Mouse (Mus musculus) ZHBTc4 (cell line): ENCODE data around the gene Phgr1.

Experiments used
- DNase-seq: peaks from one replicate; pipeline ENCODE4 v3.0.0-alpha.2; 2011; ENCODE audit warnings: low read depth, low spot score

Phgr1 gene

DNA sequence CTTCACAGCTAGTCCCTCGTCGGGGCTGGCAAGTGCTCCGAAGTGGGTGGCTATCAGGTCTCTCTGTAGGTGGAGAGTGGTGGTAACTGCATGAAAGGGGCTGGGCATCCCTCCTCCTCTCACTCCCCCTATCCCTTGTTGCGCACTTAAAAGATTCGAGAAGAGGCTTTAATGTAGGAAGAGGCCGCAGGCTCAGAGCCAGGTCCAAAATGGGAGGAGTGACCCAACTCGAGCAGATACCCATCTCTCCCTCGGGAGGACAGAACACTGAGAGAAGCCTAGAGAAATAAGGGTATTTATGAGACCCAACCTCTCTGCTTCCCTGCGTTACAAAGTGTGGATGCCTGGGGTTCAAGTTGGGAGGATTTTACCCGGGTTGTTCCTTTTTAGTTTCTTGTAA, 6.5 kb downstream of the Phgr1 start:
- no peak for DNase-seq

DNA sequence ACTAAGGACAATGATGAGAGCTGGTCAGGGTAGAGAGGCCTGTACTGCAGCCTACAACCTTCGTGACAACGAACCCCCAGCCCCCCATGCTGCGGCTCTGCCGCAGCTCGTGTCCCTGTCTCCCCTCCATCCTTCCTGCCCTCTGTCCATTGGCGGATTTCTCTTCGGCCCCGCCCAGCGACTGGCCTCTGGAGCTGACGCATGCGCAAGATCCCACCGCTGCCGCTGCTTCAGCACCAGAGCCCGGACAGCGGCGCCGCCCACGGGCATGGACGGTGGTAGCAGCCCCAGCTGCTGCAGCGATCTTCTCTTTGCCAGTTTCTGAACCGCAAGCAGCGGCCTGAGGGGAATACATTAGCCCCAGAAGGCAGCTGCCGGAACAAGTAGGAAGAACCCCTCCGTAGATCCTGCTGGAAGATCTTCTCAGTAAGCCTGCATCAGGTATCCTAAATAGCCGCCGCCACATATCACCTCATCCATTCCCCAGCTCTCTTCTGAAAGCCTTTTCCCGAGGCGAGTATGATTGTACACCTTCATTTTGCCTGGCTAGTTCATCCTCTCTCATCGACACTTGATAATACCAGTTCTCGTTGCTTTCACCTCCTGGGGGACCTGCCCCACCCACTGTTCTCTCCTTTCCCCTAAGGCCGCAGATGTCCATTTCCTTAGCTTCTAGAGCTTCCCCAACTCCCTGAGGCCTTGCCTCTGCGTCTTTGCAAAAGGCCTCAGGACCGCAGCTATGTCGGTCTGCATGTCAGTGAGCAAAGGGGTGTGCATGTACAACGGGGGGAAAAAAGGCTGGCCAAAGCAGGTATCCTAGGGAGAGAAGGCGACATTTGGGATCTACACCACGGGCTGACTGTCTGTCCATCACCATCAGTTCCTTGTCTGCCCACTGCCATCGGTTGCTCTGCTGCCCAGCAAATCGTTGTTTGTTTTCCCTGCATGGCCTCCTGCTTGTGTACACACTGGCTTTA, 7.2 kb downstream of the Phgr1 start, which contains the start of gene Disp2:
Gene Disp2 (plus strand): TSS at position 216 of the 977 bp plus-strand sequence.
- DNase-seq, result peak; percentile 91

DNA sequence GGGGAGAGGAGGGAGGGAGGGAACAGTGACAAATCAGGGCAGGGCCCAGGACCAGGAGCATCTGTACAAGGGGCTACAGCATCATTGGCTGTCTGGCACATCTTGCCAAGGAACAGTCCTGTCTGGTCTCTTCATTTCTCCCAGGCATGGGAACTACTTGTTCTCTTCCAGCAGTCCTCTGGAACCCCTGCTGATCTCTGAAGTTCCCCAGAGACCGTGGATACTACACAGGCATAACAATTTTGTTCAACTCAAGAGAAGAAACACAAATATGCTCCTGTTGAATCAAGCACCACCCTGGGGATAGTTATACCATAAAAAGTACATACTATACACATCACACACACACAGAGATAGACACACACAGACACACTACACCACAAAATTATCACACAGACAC, 8.5 kb downstream of the Phgr1 start:
- DNase-seq, result no peak

DNA sequence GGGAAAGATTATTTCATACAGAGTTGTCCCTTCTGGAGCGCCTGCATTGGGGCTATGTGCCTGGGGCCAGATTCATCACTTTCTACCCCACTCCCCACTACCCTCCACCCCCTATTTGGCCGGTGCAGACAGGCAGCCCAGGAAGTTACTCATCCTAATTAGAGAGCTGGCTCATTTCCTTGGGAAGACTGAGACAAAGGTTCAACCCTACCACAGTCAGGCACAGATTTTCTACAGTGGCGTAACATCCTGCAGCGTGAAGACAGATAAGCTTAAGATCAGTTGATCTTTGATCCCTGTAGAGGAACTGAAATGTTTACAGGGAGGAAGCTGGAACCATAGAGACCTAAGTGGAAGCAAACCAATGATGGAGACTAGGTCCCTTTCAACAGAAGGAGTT, 9.7 kb downstream of the Phgr1 start:
- no peak for DNase-seq

DNA sequence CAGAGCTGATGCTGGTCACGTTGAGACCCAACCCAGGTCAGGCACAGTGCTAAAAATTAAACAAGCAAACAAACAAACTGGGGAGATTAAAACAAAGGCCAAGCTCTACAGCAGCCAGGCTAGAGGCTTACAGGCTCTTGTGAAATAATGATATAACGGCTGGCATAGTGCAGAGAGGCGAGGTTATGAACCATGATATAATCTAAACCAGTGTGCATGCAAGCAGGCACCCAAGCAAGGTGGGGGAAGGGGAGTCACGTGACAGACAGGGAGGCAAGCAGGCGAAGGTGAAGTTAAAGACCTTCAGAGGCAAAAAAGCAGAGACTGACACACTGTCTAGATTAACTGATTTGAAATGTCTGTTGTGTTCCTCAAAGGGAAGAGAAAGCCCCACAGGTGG, 10.5 kb downstream of the Phgr1 start:
- DNase-seq, result no peak

DNA sequence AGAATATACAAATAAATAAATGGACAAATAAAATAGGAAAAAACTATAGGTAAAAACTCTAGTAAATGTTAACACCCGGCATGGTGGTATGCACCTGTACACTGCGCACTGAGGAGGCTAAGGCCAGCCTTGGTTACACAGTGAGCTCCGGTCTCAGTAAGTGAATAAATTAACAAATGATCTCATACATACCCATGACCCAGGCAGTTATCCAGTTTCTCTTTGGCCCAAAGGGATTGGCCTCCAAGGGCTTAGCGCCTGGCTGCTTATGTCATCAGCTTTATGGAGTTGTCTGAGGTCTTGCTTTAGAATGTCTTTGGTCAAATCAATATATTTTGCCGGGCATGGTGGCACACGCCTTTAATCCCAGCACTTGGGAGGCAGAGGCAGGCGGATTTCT, 11.1 kb downstream of the Phgr1 start:
- DNase-seq, result no peak

DNA sequence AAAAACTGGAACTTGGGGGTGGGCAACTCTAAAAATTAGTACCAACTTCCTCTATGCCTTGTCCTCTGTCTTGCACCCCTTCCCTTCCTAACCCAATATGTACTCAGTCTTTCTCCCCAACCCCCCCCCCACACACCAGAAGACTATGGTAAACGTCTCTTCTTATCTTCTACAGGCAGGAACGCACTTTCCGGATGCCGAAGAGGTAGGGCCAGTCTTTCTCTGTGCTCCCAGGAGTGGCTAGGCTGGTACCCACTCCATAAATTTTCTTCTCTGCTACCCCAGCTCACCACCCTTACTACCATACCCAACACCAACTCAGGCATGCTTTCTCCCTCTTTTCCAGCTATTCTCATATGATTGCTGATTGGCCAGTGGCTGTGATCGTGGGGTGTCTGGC, 14.0 kb downstream of the Phgr1 start:
- no peak for DNase-seq

DNA sequence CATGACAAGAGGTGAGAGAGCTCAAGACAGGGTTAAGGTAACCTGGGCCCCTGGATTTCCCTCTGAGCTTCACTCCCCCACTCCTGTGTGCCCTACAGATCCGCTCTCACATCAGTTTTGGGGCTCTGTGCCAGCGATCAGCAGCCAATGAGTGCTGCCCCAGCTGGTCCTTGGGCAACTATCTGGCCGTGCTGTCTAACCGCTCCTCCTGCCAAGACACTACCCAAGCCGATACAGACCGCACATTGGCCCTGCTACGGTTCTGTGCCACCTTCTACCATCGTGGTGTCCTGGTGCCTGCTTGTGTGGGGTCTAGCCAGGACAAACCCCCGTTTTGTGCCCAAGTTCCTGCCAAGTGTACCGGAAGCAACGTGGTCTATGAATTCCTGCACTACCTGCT, 16.9 kb downstream of the Phgr1 start:
- DNase-seq, result no peak

DNA sequence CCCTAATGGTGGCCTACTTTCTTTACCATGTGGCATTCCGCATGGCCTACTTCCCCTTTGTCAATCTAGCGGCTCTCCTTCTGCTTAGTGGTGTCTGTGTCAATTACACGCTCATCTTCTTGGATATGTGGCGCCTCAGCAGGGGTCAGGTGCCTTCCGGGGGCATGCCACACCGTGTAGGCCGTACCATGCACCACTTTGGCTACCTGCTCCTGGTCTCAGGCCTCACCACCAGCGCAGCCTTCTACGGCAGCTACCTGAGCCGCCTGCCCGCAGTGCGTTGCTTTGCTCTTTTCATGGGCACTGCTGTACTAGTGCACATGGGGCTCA, 17.6 kb downstream of the Phgr1 start:
- DNase-seq, result no peak

DNA sequence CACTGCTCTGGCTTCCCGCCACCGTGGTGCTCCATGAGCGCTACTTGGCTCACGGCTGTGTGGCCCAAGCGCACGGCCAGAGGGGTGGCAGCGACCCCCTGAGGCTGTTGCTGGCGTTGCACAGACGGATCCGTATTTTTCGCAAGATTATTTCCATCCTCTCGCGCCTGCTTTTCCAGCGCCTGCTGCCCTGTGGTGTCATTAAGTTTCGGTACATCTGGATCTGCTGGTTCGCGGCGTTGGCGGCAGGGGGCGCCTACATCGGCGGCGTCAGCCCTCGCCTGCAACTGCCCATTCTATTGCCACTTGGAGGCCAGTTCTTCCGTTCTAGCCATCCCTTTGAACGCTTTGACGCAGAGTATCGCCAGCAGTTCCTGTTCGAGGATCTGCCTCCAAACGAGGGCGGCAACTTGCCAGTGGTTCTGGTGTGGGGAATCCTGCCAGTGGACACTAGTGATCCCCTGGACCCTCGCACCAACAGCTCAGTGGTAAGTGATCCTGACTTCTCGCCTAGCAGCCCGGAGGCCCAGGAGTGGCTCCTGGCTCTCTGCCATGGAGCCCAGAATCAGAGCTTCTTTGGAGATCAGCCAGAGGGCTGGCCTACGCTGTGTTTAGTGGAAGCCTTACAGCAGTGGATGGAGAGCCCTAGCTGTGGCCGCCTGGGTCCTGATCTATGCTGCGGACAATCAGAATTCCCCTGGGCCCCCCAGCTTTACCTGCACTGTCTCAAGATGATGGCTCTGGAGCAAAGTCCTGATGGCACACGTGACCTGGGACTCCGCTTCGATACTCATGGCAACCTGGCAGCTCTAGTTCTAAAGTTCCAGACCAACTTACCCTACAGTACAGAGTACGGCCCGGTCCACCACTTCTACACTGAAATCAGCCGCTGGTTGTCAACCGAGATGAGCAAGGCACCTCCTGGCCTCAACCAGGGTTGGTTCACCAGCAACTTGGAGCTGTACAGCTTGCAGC, 18.3 kb downstream of the Phgr1 start:
- DNase-seq, result peak; percentile 94

DNA sequence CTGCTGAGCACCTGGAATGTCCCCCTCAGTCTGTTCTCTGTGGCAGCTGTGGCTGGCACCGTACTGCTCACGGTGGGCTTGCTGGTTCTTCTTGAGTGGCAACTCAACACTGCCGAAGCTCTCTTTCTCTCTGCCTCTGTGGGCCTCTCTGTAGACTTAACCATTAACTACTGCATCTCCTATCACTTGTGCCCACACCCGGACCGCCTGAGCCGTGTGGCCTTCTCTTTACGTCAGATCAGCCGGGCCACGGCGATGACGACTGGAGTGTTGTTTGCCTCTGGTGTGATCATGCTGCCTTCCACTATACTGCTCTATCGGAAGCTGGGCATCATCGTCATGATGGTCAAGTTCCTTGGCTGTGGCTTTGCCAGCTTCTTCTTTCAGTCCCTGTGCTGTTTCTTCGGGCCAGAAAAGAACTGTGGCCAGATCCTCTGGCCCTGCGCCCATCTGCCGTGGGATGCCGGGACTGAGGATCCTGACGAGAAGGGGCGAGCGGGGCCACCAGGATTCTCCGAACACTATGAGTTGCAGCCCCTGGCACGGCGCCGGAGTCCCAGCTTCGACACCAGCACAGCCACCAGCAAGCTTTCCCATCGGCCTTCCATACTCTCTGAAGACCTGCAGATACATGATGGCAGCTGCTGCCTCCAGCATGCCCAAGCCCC, 19.2 kb downstream of the Phgr1 start:
- DNase-seq, result no peak

DNA sequence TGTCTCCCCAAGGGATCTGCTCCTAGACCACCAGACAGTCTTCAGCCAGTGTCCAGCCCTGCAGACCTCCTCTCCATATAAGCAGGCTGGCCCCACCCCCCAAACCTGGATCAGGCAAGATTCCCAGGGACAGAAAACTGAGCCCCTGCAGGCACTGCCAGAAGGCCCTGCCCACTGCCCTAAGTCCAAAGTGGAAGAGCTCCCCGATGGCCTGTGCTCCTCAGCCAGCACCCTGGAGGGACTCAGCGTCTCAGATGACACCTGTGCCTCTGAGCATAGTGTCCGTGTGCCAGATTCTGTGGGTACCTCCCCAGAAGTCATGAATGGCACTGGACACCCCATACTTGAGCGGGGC, 19.7 kb downstream of the Phgr1 start:
- DNase-seq, result no peak

DNA sequence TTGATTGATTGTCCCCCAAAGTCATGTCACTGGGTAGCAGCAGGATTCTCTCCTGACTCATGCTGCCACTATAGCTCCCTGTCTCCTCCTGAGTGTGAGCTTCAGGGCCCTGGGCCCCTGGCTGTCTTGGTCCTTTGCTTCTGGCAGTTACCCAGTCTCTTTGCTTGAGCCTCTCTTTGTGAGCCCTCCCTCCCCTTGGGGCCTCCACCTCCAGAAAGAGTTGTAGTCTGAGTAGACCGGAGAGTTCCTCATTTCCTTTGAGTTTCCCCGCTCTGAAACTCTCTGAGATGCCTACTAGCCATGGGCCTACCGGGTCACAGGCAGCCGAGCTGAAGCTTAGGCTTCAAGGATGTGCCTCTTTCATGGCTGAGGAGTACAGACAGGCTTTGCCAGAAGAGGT, 21.1 kb downstream of the Phgr1 start:
- DNase-seq, result no peak

DNA sequence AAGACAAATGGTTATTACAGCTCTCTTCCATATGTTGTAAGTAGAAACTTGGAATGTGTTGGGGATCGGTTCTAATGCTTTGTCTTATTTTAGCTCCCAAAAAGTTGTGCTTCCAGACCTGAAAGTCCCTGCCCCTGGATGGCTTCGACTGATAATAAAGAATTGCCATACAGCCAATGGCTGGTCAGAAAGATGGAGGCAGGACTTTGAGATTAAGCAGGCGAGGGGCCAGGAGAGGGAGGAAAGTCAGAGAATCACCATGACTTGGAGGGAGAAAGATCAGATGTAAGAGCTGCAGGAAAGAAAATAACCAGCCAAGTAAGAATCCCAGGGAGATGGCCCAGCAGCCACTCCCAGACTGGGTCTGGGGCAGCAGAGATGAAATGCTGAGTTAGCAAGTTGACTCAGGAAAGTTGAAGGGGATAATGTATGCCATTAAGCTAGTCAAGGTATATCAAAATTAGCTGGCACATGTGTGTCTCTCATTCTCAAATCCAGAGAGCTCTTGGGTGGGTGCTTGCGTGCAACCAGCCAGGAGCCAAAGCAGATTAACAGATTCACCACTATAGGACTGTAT, 30.1 kb downstream of the Phgr1 start:
- DNase-seq, result no peak

DNA sequence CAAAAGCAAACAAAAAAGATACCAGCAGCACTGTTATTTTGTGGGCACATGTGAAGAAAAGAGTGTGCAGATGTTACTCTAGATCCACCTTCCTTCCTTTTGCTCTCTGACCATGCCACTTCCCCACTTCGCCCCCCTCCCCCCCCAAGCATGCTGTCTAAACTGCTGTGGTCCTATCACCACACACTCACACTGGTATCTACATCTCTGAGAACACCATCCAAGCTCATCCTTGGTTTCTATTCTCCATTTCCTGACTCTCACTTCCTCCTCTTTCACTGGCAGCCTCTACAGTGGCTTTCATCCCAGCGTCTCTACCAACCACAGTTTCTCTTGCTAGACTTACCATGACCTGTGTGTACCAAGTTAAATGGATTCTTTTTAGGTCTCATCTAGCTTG, 31.9 kb downstream of the Phgr1 start:
- DNase-seq, result no peak

DNA sequence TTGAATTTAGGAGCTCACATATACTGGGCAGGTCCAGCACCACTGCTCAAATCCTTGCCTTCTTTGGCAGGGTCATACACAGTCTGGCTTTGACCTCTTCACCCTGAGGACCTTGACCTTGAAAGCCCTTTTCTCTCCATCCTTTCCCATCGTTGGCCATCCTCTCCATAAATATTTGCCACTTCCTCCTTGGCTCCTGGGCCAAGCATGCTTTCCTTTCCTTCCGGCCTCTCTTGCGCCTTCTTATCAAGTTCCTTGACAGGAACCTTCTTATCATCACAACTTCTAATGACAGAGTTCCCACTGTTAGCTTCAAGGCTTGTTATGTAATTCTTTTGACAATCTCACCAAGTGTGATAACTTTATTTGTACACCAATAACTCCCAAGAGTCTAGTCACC, 32.6 kb downstream of the Phgr1 start:
- DNase-seq, result no peak

DNA sequence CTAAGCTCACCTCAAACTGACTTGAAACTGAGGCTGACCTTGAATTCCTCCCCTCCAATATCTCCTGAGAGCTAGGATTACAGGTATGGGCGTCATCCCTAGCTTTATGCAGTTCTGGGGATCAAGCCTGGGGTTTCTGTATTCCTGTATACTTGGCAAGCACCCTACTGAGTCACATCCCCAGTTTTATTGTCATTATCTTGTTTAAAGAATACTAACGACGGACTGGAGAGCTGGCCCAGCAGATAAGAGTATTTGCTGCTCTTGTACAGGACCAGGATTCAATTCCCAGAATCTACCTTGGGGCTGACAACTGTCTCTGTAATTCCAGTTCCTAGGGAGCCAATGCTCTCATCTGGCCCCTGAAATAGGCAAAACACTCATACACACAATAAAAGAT, 33.2 kb downstream of the Phgr1 start:
- DNase-seq, result no peak

DNA sequence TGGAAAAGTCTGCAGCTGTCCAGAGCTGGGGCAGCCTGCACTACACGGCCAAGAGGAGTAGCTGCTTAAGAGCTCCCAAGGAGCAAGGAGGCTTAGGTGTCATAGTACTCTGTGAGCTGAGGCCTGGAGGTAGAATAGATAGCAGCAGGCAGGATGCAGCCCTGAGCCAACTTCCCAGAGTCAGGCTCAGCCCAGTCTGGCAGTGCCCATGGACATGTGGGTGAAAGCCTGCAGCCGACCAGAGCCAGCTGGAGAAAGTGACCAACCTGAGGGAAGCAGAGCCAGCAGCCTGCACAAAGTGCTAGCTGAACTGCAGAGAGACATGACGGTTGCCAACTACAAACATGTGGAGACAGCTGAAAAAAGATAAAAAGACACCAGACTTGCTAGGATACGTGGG, 34.3 kb downstream of the Phgr1 start:
- DNase-seq, result no peak

DNA sequence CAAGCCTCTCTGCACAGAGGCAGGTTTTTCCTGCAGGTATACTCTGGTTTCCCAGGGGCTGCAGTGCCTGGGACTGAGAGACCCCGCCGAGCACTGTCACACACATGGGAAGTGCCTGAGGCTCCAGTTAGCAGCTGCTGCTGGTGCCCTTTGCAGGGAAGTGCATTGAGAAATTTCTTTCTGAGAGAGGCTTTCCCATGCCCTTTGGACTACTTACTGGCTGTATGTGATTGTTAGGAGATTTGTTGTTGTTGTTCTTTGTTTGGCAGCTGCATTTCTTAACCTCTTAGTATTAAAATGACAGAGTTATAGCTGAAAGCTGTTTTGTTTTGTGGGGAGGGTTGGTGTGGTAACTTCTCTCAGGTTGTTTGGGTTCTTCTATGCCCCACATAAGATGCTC, 38.3 kb downstream of the Phgr1 start:
- no peak for DNase-seq

DNA sequence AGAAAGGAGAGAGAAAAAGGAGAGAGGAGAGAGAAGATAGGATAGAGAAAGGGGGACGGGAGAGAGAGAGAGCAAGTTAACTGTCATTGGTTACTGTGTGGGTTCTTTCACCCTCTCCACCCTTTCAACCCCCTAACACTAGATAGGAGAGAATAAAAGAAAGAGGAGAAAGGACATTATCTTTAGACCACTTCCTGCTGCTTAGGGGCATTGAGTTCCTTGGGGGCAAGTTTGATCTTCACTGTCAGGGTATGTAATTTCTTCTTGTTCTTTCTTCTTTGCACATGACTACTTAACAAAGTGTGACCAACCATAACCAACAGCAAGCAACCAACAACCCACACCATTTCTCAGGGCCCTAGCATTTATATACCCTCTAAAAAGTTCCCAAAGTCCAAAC, 40.2 kb downstream of the Phgr1 start:
- no peak for DNase-seq

DNA sequence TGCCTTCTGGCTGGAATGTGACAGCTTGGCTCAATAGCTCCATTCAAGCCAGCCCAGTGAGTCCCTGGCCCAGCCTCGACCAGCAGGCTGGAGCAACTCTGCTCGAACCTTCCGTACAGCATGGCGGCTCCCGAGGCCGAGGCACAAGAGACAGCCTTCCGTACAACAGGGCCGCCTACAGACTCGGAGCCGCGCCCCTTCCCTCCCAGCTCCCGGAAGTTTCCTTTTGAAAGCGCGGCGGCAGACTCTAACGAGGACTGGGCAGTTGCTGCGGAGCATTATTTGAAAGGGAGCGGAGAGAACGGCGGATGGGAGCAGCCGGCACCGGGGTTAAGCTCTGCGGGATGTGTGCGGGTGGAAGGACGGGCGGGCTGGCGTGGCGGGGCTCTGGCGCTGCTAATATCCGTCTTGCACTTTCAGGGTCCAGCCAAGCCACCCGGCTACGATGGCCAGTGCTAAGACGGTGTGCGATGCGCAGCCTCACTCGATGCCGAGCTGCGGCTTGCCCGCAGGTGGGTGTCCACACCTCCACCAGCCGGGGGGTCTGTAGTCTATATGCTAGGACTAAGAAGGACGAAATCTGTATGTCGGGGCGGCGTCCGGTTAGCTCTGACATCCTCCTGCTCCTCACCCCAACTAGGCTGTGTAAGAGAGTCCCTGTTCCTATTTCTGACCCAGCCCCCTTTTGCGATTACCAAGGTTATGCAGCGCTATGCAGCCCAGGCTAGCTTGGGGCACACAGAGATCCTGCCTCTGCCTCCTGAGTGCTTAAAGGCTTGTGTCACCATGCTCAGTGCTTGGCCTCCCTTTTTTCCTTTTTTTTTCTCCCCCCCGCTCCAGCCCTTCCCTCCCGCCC, 41.6 kb downstream of the Phgr1 start, which contains the start of gene Knstrn:
Gene Knstrn (plus strand): TSS at position 23 of the 856 bp plus-strand sequence.
- peak; percentile 97 for DNase-seq
